Comparison of ENCODE assay signal across 13 mouse cellular contexts in the genomic region with DNA sequence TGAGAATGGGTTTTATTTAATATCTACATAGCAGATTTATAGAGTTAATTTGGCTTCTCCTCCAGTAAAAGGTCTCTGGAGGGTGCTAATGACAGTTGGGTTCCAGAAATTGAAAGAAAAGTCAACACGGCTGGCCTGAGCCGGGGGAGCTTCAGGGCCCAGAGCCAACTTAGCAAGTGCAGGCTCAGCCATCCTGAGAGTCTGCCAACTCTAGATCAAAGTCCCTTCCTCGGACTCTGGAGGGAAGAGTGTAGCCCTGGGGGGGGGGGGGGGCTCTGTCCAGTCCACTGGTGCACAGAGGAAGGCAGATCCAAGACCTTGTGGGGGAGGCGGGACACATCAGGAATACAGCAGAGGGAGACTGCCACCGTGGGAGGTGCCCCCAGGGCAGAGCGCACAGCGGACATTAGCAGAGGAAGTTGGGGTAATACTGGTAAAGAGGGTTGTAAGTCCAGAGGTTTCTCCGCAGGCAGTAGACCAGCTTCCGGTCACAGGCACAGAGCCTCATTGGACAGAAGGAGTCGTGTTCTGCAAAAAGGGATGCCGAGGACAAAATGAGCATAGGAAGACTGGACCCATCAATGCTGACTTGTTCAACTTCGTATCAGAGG. TPM values are rescaled to one million over a fixed set of nuclear protein-coding genes. Genes with fewer than 3 reads are reported as not detected.
DNase-seq lines count a peak whose midpoint lies in the region; ATAC-seq and TF ChIP-seq lines count a peak whose summit lies in the region.
"Had no signal": no experiment of that assay in that cellular context is flagged by ENCODE, and none has a peak within 500 bp of the region (broad histone marks: within the 10 kb centered on the region; RNA-seq: fewer than 3 reads in every experiment).

No protein-coding gene starts in this region.

- H3K9ac ChIP-seq in liver, postnatal 0 days (replicated peaks) = no peak overlapping the region
- no peak overlapping the region for H3K9ac ChIP-seq in limb, embryonic 14.5 days (ENCODE audit: low read depth, low read length, severe bottlenecking)
- H3K9ac ChIP-seq: embryonic facial prominence, embryonic 12.5 days; liver, embryonic 13.5 days had no signal

- no peak overlapping the region for H3K4me2 ChIP-seq in liver, postnatal 0 days (ENCODE audit: low read depth, low read length)
- no peak overlapping the region for H3K4me2 ChIP-seq in limb, embryonic 14.5 days (replicated peaks; ENCODE audit: low read depth, low read length, severe bottlenecking)
- H3K4me2 ChIP-seq: embryonic facial prominence, embryonic 12.5 days; liver, embryonic 13.5 days had no signal

- no peak for TF ChIP-seq POLR2A in limb, embryonic 14.5 days (IDR thresholded peaks at IDR 0.05; ENCODE audit: borderline replicate concordance, extremely low read depth, insufficient read depth, insufficient read length)

- WGBS in liver, postnatal 0 days (ENCODE audit: insufficient replicate concordance) = 70% methylated on average over 11 of the region's 12 CpGs
- WGBS in limb, embryonic 14.5 days = 47% methylated on average over 12 of the region's 12 CpGs

- H3K27me3 ChIP-seq in liver, postnatal 0 days (ENCODE audit: insufficient read depth, low read length) = no peaks in the 10 kb centered on the region
- no peaks in the 10 kb centered on the region for H3K27me3 ChIP-seq in limb, embryonic 14.5 days (ENCODE audit: control insufficient read depth, insufficient read depth, low read length)
- H3K27me3 ChIP-seq: embryonic facial prominence, embryonic 12.5 days; liver, embryonic 13.5 days had no signal

- H3K9me3 ChIP-seq in liver, postnatal 0 days (ENCODE audit: low read length) = no peaks in the 10 kb centered on the region
- no peaks in the 10 kb centered on the region for H3K9me3 ChIP-seq in limb, embryonic 14.5 days (ENCODE audit: control insufficient read depth, low read length)
- H3K9me3 ChIP-seq: embryonic facial prominence, embryonic 12.5 days; liver, embryonic 13.5 days had no signal

- no peak for ATAC-seq in liver, postnatal 0 days
- no peak for ATAC-seq in limb, embryonic 14.5 days (ENCODE audit: low FRiP score, low read depth)
- ATAC-seq: CD4-positive, CD25-positive, alpha-beta regulatory T cell, adult 4 months had no signal

- TF ChIP-seq CTCF in liver, postnatal 0 days (IDR thresholded peaks at IDR 0.05; ENCODE audit: low read depth) = no peak

- TF ChIP-seq EP300 in liver, postnatal 0 days (IDR thresholded peaks at IDR 0.05; ENCODE audit: low read depth) = no peak

- no peak overlapping the region for H3K27ac ChIP-seq in liver, postnatal 0 days (ENCODE audit: low read depth)
- no peak overlapping the region for H3K27ac ChIP-seq in limb, embryonic 14.5 days (replicated peaks; ENCODE audit: low read depth, low read length)
- H3K27ac ChIP-seq: embryonic facial prominence, embryonic 12.5 days; liver, embryonic 13.5 days had no signal

- no peaks in the 10 kb centered on the region for H3K4me1 ChIP-seq in liver, postnatal 0 days (ENCODE audit: insufficient read depth)
- H3K4me1 ChIP-seq in limb, embryonic 14.5 days (ENCODE audit: control insufficient read depth, insufficient read depth, low read length) = peaks cover 8% of the 10 kb centered on the region
- H3K4me1 ChIP-seq: liver, embryonic 13.5 days had no signal

- DNase-seq in gastrocnemius, postnatal 10 days = peak; percentile 25
- no peak for DNase-seq in gastrocnemius, adult 18-20 months (ENCODE audit: low spot score)
- peak; percentile 25 for DNase-seq in liver, postnatal 0 days
- DNase-seq in liver = no peak
- DNase-seq in kidney, adult 11 months = peak; percentile 76
- DNase-seq in limb, embryonic 14.5 days (ENCODE audit: low spot score) = peak; percentile 34
- DNase-seq in right cerebral cortex, adult 18-20 months = no peak
- DNase-seq in spleen, postnatal 4 days (ENCODE audit: low spot score in 2 of 2) = no peak
- DNase-seq: liver, embryonic 13.5 days had no signal

- H3K4me3 ChIP-seq in liver, postnatal 0 days (ENCODE audit: low read depth, low read length) = no peak overlapping the region
- no peak overlapping the region for H3K4me3 ChIP-seq in limb, embryonic 14.5 days (replicated peaks; ENCODE audit: low read length)
- H3K4me3 ChIP-seq: embryonic facial prominence, embryonic 12.5 days; liver, embryonic 13.5 days had no signal

- H3K36me3 ChIP-seq in liver, postnatal 0 days (replicated peaks; ENCODE audit: insufficient read depth, low read length) = no peaks in the 10 kb centered on the region
- H3K36me3 ChIP-seq in limb, embryonic 14.5 days (ENCODE audit: control insufficient read depth, insufficient read depth, low read length) = no peaks in the 10 kb centered on the region
- H3K36me3 ChIP-seq: embryonic facial prominence, embryonic 12.5 days; liver, embryonic 13.5 days had no signal

RNA-seq across cellular contexts. Expression of a gene that starts 24.7 kb away (rescaled TPM):
- not detected for total RNA-seq in gastrocnemius, postnatal 10 days (2021)
- total RNA-seq in gastrocnemius, adult 18-20 months (2021) = under 1 TPM; 0.39 to 0.59 TPM
- 0.05 and 0.06 TPM in 2 replicates for polyA plus RNA-seq in liver, postnatal 0 days (2015; fragmentation: Nextera tagmentation; extraction: Ambion mirVana)
- 0.06 and 0.15 TPM in 2 replicates for polyA plus RNA-seq in limb, embryonic 14.5 days (2012; rRNA removed)
- 0.10 and 0.55 TPM in 2 replicates for polyA plus RNA-seq in limb, embryonic 14.5 days (2014; fragmentation: Nextera tagmentation; extraction: Ambion mirVana)
- total RNA-seq: monocyte, adult 5-6 weeks had no signal
- polyA plus RNA-seq: liver, embryonic 13.5 days had no signal

RNA-seq across cellular contexts. Expression of a gene that starts 42.8 kb away (rescaled TPM):
- total RNA-seq in gastrocnemius, postnatal 10 days (2021) = not detected
- under 1 TPM in 1 of 2 experiments, not detected in 1; 0.11 TPM for total RNA-seq in gastrocnemius, adult 18-20 months (2021)
- not detected in 2 replicates for polyA plus RNA-seq in liver, postnatal 0 days (2015; fragmentation: Nextera tagmentation; extraction: Ambion mirVana)
- polyA plus RNA-seq in limb, embryonic 14.5 days (2012; rRNA removed) = 9.7 and 11.9 TPM in 2 replicates
- 9.6 and 15.7 TPM in 2 replicates for polyA plus RNA-seq in limb, embryonic 14.5 days (2014; fragmentation: Nextera tagmentation; extraction: Ambion mirVana)
- total RNA-seq: monocyte, adult 5-6 weeks had no signal
- polyA plus RNA-seq: CD4-positive, CD25-positive, alpha-beta regulatory T cell, adult 4 months; embryonic facial prominence, embryonic 12.5 days; liver, embryonic 13.5 days; testis, adult 2 months had no signal

Comparison
In these comparisons a context has a peak if more than half of its experiments do, and no peak if none do; other contexts are left out.
1. DNase-seq: peak in gastrocnemius, postnatal 10 days (single experiment), liver, postnatal 0 days (single experiment), kidney, adult 11 months (single experiment) and limb, embryonic 14.5 days (single experiment); none in gastrocnemius, adult 18-20 months (single experiment), liver (single experiment), right cerebral cortex, adult 18-20 months (single experiment) and spleen, postnatal 4 days (0 of 2).